Mouse (Mus musculus) stomach, postnatal 0 days (tissue): ENCODE results near the gene Msrb3.

Source experiments
- CTCF ChIP-seq: IDR thresholded peaks from 2 replicates; pipeline ENCODE4 v1.5.1; 2016; ENCODE audit warnings: antibody characterized with exemption, low read depth, mild to moderate bottlenecking, moderate library complexity
- EP300 ChIP-seq: optimal IDR thresholded peaks from 2 replicates; pipeline ENCODE3; 2016; ENCODE audit warnings: antibody characterized with exemption

GRCm38 (mm10) chr10:120801127-120801526, 97.8 kb downstream of the Msrb3 start:
- TF ChIP-seq CTCF (no peak), EP300 (no peak)
